ENCODE assay signal across 18 mouse cellular contexts in genomic region chr2:49690421-49690826, GRCm38 (mm10).
DNase-seq lines count a peak whose midpoint lies in the region; ATAC-seq lines count a peak whose summit lies in the region.
"Had no signal": no experiment of that assay in that cellular context is flagged by ENCODE, and none has a peak within 500 bp of the region (broad histone marks: within the 10 kb centered on the region; RNA-seq: fewer than 3 reads in every experiment).

No protein-coding gene starts in this region.

- ATAC-seq in hindbrain, embryonic 15.5 days (ENCODE audit: low FRiP score, low read depth), result peak; percentile 7; the same call in 1 of the 2 replicates
- no peak for ATAC-seq in hindbrain, embryonic 11.5 days (ENCODE audit: low FRiP score)
- no peak; the same call in 1 of the 2 replicates for ATAC-seq in forebrain, embryonic 14.5 days
- ATAC-seq in limb, embryonic 11.5 days (ENCODE audit: insufficient number of reproducible peaks, low FRiP score, low TSS enrichment, low read depth), result peak; percentile 46
- peak; percentile 52; the same call in 1 of the 2 replicates for ATAC-seq in neural tube, embryonic 14.5 days (ENCODE audit: low read depth)
- no peak for ATAC-seq in erythroid progenitor cell, adult 5-6 weeks (replicated peaks; ENCODE audit: low FRiP score, poor library complexity, severe bottlenecking)
- ATAC-seq: intestine, embryonic 16.5 days had no signal

- WGBS in hindbrain, embryonic 15.5 days, result 53% methylated on average over 9 of the region's 9 CpGs
- WGBS in hindbrain, embryonic 11.5 days, result 76% methylated on average over 9 of the region's 9 CpGs
- WGBS in forebrain, embryonic 14.5 days, result 39% methylated on average over 9 of the region's 9 CpGs
- 50% methylated on average over 9 of the region's 9 CpGs for WGBS in limb, embryonic 11.5 days
- 57% methylated on average over 9 of the region's 9 CpGs for WGBS in neural tube, embryonic 14.5 days

- no peak overlapping the region for H3K4me2 ChIP-seq in hindbrain, embryonic 15.5 days
- H3K4me2 ChIP-seq in hindbrain, embryonic 11.5 days (replicated peaks; ENCODE audit: low read depth, low read length), result no peak overlapping the region
- no peak overlapping the region for H3K4me2 ChIP-seq in forebrain, embryonic 14.5 days (ENCODE audit: low read length)
- no peak overlapping the region for H3K4me2 ChIP-seq in limb, embryonic 11.5 days (ENCODE audit: low read depth, severe bottlenecking)
- no peak overlapping the region for H3K4me2 ChIP-seq in neural tube, embryonic 14.5 days (ENCODE audit: low read depth, low read length)
- H3K4me2 ChIP-seq: lung, embryonic 14.5 days had no signal

- no peak for DNase-seq in hindbrain, embryonic 11.5 days (ENCODE audit: low spot score)
- DNase-seq in forebrain, embryonic 14.5 days (ENCODE audit: low spot score), result peak; percentile 33
- DNase-seq in limb, embryonic 11.5 days (ENCODE audit: low spot score), result no peak
- no peak for DNase-seq in left cerebral cortex, adult 18-20 months (ENCODE audit: low spot score in 2 of 2)
- no peak for DNase-seq in lung, postnatal 25 days (ENCODE audit: low spot score)
- DNase-seq: adrenal gland, postnatal 25 days; cerebellum, adult 9-11 months; heart, adult 18-20 months; lung, embryonic 14.5 days; thymus, postnatal 14 days had no signal

- no peaks in the 10 kb centered on the region for H3K27me3 ChIP-seq in hindbrain, embryonic 15.5 days
- no peaks in the 10 kb centered on the region for H3K27me3 ChIP-seq in hindbrain, embryonic 11.5 days (ENCODE audit: control insufficient read depth, insufficient read depth, low read length)
- H3K27me3 ChIP-seq in forebrain, embryonic 14.5 days (replicated peaks; ENCODE audit: control insufficient read depth, insufficient read depth, low read length), result no peaks in the 10 kb centered on the region
- H3K27me3 ChIP-seq in limb, embryonic 11.5 days (ENCODE audit: control insufficient read depth, insufficient read depth, low read length), result no peaks in the 10 kb centered on the region
- H3K27me3 ChIP-seq in neural tube, embryonic 14.5 days (ENCODE audit: control insufficient read depth, insufficient read depth, low read length), result no peaks in the 10 kb centered on the region

- H3K4me3 ChIP-seq in hindbrain, embryonic 15.5 days, result no peak overlapping the region
- H3K4me3 ChIP-seq in hindbrain, embryonic 11.5 days (ENCODE audit: low read depth, low read length), result no peak overlapping the region
- H3K4me3 ChIP-seq in forebrain, embryonic 14.5 days (ENCODE audit: low read depth, low read length), result no peak overlapping the region
- H3K4me3 ChIP-seq in limb, embryonic 11.5 days (ENCODE audit: low read depth, low read length), result no peak overlapping the region
- no peak overlapping the region for H3K4me3 ChIP-seq in neural tube, embryonic 14.5 days (ENCODE audit: low read depth, low read length)
- H3K4me3 ChIP-seq: layer of hippocampus, adult 2 months; myocyte had no signal

- H3K27ac ChIP-seq in hindbrain, embryonic 15.5 days (replicated peaks), result peak overlapping the region; percentile 36; the same call in 1 of the 2 replicates
- no peak overlapping the region for H3K27ac ChIP-seq in hindbrain, embryonic 11.5 days (ENCODE audit: low read depth, low read length)
- H3K27ac ChIP-seq in forebrain, embryonic 14.5 days (ENCODE audit: low read depth, low read length), result peak overlapping the region; percentile 41; the same call in 1 of the 2 replicates
- no peak overlapping the region for H3K27ac ChIP-seq in limb, embryonic 11.5 days (replicated peaks; ENCODE audit: low read depth, low read length)
- H3K27ac ChIP-seq in neural tube, embryonic 14.5 days (ENCODE audit: low read depth, low read length), result no peak overlapping the region
- H3K27ac ChIP-seq: kidney, postnatal 0 days; layer of hippocampus, adult 2 months had no signal

- H3K4me1 ChIP-seq in hindbrain, embryonic 15.5 days (replicated peaks), result peaks cover 46% of the 10 kb centered on the region
- H3K4me1 ChIP-seq in hindbrain, embryonic 11.5 days (replicated peaks; ENCODE audit: control insufficient read depth, insufficient read depth, low read length), result no peaks in the 10 kb centered on the region
- H3K4me1 ChIP-seq in forebrain, embryonic 14.5 days (ENCODE audit: control insufficient read depth, insufficient read depth, low read length), result peaks cover 10% of the 10 kb centered on the region
- H3K4me1 ChIP-seq in limb, embryonic 11.5 days (ENCODE audit: control insufficient read depth, insufficient read depth, low read length), result peaks cover 15% of the 10 kb centered on the region
- peaks cover 4% of the 10 kb centered on the region; the same call in 1 of the 2 replicates for H3K4me1 ChIP-seq in neural tube, embryonic 14.5 days (ENCODE audit: control insufficient read depth, insufficient read depth, low read length)

- no peak overlapping the region for H3K9ac ChIP-seq in hindbrain, embryonic 15.5 days
- no peak overlapping the region for H3K9ac ChIP-seq in hindbrain, embryonic 11.5 days (ENCODE audit: low read depth, low read length)
- H3K9ac ChIP-seq in forebrain, embryonic 14.5 days (ENCODE audit: low read length), result no peak overlapping the region
- H3K9ac ChIP-seq in limb, embryonic 11.5 days (ENCODE audit: low read length), result no peak overlapping the region
- no peak overlapping the region for H3K9ac ChIP-seq in neural tube, embryonic 14.5 days (replicated peaks; ENCODE audit: low read depth, low read length)
- H3K9ac ChIP-seq: lung, embryonic 14.5 days had no signal

- peaks cover 4% of the 10 kb centered on the region; the same call in 1 of the 2 replicates for H3K36me3 ChIP-seq in hindbrain, embryonic 15.5 days
- H3K36me3 ChIP-seq in hindbrain, embryonic 11.5 days (ENCODE audit: control insufficient read depth, insufficient read depth, low read length), result no peaks in the 10 kb centered on the region
- peaks cover 35% of the 10 kb centered on the region for H3K36me3 ChIP-seq in forebrain, embryonic 14.5 days (ENCODE audit: control insufficient read depth, insufficient read depth, low read length)
- H3K36me3 ChIP-seq in limb, embryonic 11.5 days (ENCODE audit: control insufficient read depth, insufficient read depth, low read length), result no peaks in the 10 kb centered on the region
- no peaks in the 10 kb centered on the region for H3K36me3 ChIP-seq in neural tube, embryonic 14.5 days (ENCODE audit: control insufficient read depth, insufficient read depth, low read length)
- H3K36me3 ChIP-seq: G1E had no signal

- no peaks in the 10 kb centered on the region for H3K9me3 ChIP-seq in hindbrain, embryonic 15.5 days
- no peaks in the 10 kb centered on the region for H3K9me3 ChIP-seq in hindbrain, embryonic 11.5 days (ENCODE audit: control insufficient read depth, low read length)
- H3K9me3 ChIP-seq in forebrain, embryonic 14.5 days (replicated peaks; ENCODE audit: control insufficient read depth, low read length), result no peaks in the 10 kb centered on the region
- no peaks in the 10 kb centered on the region for H3K9me3 ChIP-seq in limb, embryonic 11.5 days (ENCODE audit: control insufficient read depth, low read length)
- H3K9me3 ChIP-seq in neural tube, embryonic 14.5 days (ENCODE audit: control insufficient read depth, low read length), result no peaks in the 10 kb centered on the region
- H3K9me3 ChIP-seq: G1E had no signal

Comparison
In these comparisons a context has a peak if more than half of its experiments do, and no peak if none do; other contexts are left out.
1. ATAC-seq: peak in hindbrain, embryonic 15.5 days (single experiment), limb, embryonic 11.5 days (single experiment) and neural tube, embryonic 14.5 days (single experiment); none in hindbrain, embryonic 11.5 days (single experiment), forebrain, embryonic 14.5 days (single experiment) and erythroid progenitor cell, adult 5-6 weeks (single experiment).
2. H3K27ac ChIP-seq: peak in hindbrain, embryonic 15.5 days (single experiment) and forebrain, embryonic 14.5 days (single experiment); none in hindbrain, embryonic 11.5 days (single experiment), limb, embryonic 11.5 days (single experiment) and neural tube, embryonic 14.5 days (single experiment).